Mouse (Mus musculus) olfactory bulb, adult 2 months (tissue): ENCODE data around the gene Fgf9.

Experiments
- CTCF ChIP-seq: fragments of 200-500 bp; IDR thresholded peaks from 2 replicates; pipeline ENCODE4 v1.5.1; 2012; ENCODE audit warnings: low read depth, mild to moderate bottlenecking, low read length, moderate library complexity; ENCODE audit not compliant: insufficient read depth
- POLR2A ChIP-seq: fragments of 200-500 bp; IDR thresholded peaks from 2 replicates; pipeline ENCODE4 v1.6.1; 2012; ENCODE audit warnings: mild to moderate bottlenecking, low read depth, low read length, moderate library complexity; ENCODE audit not compliant: insufficient read depth

GRCm38 (mm10) chr14:58046639-58047284 is 23.6 kb upstream of the Fgf9 start:
- TF ChIP-seq POLR2A (no peak), CTCF (no peak)
